Mouse (Mus musculus) small intestine, adult 2 months (tissue): ENCODE data around the gene Mtfr2.

ENCODE experiments used
- CTCF ChIP-seq: fragments of 200-500 bp; IDR thresholded peaks from 2 replicates; pipeline ENCODE4 v1.5.1; 2012; ENCODE audit warnings: low read depth, mild to moderate bottlenecking, control low read depth, inconsistent platforms, low read length, moderate library complexity, mixed read lengths; ENCODE audit not compliant: insufficient replicate concordance, insufficient read length; ENCODE audit errors: extremely low read depth
- POLR2A ChIP-seq: fragments of 200-500 bp; IDR thresholded peaks from 2 replicates; pipeline ENCODE4 v1.6.1; 2012; ENCODE audit warnings: low read depth, mild to moderate bottlenecking, control low read depth, inconsistent platforms, low read length, moderate library complexity

- TF ChIP-seq POLR2A, result no peak
- TF ChIP-seq CTCF, result no peak
Observed at GRCm38 (mm10) chr10:20377621-20378020, 30.1 kb downstream of the Mtfr2 start.
